Mouse (Mus musculus): ENCODE measurements around the gene Tpp2. TPM values are rescaled to one million over a fixed set of nuclear protein-coding genes. Genes with fewer than 3 reads are reported as not detected.

The Tpp2 gene
- polyA plus RNA-seq, 2 experiments, result 27.3 to 49.6 TPM

DNA sequence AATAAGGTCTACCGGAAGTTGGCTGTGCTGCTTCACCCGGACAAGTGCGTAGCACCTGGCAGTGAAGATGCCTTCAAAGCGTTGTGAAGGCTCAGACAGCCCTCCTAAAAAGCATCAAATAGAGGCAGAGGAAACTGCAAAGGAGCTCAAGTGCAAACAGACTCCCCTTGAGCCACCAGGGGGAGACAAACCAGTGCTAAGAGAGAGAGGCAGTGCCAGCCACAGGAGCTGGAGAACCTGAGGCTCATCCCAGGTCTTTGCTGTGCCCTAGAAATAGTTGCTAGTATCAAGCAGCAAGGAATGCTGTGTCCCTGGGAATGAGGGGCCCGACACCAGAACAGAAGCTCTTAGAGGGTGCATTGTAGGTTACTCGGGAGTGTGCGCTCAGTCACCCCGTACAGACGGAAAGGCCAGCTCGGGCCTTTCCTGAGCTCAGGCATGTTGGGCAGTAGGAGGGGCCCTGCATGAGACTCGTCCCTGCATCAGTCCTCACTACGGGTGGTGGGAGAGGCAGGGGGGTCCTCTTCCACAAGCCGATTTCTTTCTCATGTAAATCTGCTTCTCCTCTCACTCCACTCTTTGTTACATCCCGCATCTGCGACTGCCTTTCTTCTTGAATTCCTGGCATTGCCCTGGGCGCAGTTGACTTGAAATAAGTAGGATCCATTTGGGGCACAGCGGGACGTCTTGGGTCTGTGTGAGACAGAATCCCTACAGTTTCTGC is 34.3 kb upstream of the Tpp2 start:
- TF ChIP-seq POLR2A (IDR thresholded peaks at IDR 0.05; ENCODE audit: borderline replicate concordance, extremely low read depth, insufficient read depth, insufficient read length), result no peak
- ATAC-seq (ENCODE audit: low FRiP score, low read depth), result peak; percentile 63

DNA sequence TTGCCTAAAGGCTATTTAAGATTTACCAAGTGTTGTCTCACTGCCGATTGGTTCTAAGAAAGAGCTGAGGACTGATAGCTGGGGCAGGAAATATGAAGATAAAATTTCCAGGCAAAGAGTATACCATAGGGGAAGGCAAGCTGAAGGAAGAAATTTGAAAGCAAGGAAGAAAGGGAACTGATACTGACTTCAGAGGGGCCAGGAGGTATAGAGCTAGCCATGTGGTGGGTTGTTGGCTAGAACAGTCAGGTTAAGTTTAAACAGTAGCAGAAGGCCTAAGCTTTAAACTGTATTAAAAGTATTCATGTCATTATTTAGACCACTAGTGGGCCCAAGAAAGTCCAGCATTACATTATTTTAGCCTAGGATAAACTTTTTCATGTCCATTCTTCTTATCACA is 31.0 kb upstream of the Tpp2 start:
- DNase-seq (ENCODE audit: low spot score), result no peak
- WGBS, result 70% methylated on average over 1 of the region's 1 CpGs
- ATAC-seq (ENCODE audit: low FRiP score, low read depth), result no peak
- Histone ChIP-seq H3K9me3 (ENCODE audit: control insufficient read depth, low read length) (no peaks in the 10 kb centered on the region), H3K9ac (ENCODE audit: low read depth, low read length, severe bottlenecking) (no peak overlapping the region), H3K4me2 (replicated peaks; ENCODE audit: low read depth, low read length, severe bottlenecking) (no peak overlapping the region), H3K36me3 (ENCODE audit: control insufficient read depth, insufficient read depth, low read length) (no peaks in the 10 kb centered on the region), H3K27me3 (ENCODE audit: control insufficient read depth, insufficient read depth, low read length) (no peaks in the 10 kb centered on the region), H3K4me3 (replicated peaks; ENCODE audit: low read length) (no peak overlapping the region), H3K27ac (replicated peaks; ENCODE audit: low read depth, low read length) (no peak overlapping the region), H3K4me1 (ENCODE audit: control insufficient read depth, insufficient read depth, low read length) (peaks cover 3% of the 10 kb centered on the region; the same call in 1 of the 2 replicates)
- no peak for TF ChIP-seq POLR2A (IDR thresholded peaks at IDR 0.05; ENCODE audit: borderline replicate concordance, extremely low read depth, insufficient read depth, insufficient read length)

More for the DNA sequence above, 34.3 kb upstream of the Tpp2 start:
- Histone ChIP-seq H3K36me3 (ENCODE audit: control insufficient read depth, insufficient read depth, low read length) (no peaks in the 10 kb centered on the region), H3K4me1 (ENCODE audit: control insufficient read depth, insufficient read depth, low read length) (peaks cover 3% of the 10 kb centered on the region; the same call in 1 of the 2 replicates), H3K4me3 (replicated peaks; ENCODE audit: low read length) (peak overlapping the region; percentile 22; the same call in 1 of the 2 replicates), H3K27ac (replicated peaks; ENCODE audit: low read depth, low read length) (no peak overlapping the region), H3K9me3 (ENCODE audit: control insufficient read depth, low read length) (no peaks in the 10 kb centered on the region), H3K4me2 (replicated peaks; ENCODE audit: low read depth, low read length, severe bottlenecking) (peak overlapping the region; percentile 43), H3K9ac (ENCODE audit: low read depth, low read length, severe bottlenecking) (peak overlapping the region; percentile 46), H3K27me3 (ENCODE audit: control insufficient read depth, insufficient read depth, low read length) (no peaks in the 10 kb centered on the region)
- WGBS, result 18% methylated on average over 18 of the region's 18 CpGs
- peak; percentile 80 for DNase-seq (ENCODE audit: low spot score)

DNA sequence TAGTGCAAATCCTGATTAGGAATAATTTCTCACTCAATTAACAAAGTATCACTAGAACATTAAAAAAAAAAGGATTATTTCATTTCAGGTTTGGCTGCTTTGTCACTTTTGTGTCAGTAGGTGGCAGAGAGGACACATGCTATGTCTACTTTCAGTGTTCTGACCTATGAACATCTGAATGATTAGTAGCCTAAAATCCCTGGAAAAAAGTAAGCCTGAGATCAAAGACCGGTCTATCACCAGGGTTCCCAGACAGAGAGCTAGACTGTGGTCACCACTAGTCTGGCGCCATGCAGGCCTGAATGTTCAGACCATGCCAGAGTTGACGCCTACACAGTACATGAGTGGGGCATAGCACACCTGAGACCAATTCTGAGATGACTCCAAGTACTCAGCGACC is 30.6 kb upstream of the Tpp2 start:
- no peak for ATAC-seq (ENCODE audit: low FRiP score, low read depth)
- Histone ChIP-seq H3K4me1 (ENCODE audit: control insufficient read depth, insufficient read depth, low read length) (peaks cover 3% of the 10 kb centered on the region; the same call in 1 of the 2 replicates), H3K4me2 (replicated peaks; ENCODE audit: low read depth, low read length, severe bottlenecking) (no peak overlapping the region), H3K27ac (replicated peaks; ENCODE audit: low read depth, low read length) (no peak overlapping the region), H3K36me3 (ENCODE audit: control insufficient read depth, insufficient read depth, low read length) (no peaks in the 10 kb centered on the region), H3K27me3 (ENCODE audit: control insufficient read depth, insufficient read depth, low read length) (no peaks in the 10 kb centered on the region), H3K9me3 (ENCODE audit: control insufficient read depth, low read length) (no peaks in the 10 kb centered on the region), H3K9ac (ENCODE audit: low read depth, low read length, severe bottlenecking) (no peak overlapping the region), H3K4me3 (replicated peaks; ENCODE audit: low read length) (no peak overlapping the region)
- peak; percentile 46 for DNase-seq (ENCODE audit: low spot score)
- no peak for TF ChIP-seq POLR2A (IDR thresholded peaks at IDR 0.05; ENCODE audit: borderline replicate concordance, extremely low read depth, insufficient read depth, insufficient read length)
- WGBS, result 64% methylated on average over 4 of the region's 4 CpGs

DNA sequence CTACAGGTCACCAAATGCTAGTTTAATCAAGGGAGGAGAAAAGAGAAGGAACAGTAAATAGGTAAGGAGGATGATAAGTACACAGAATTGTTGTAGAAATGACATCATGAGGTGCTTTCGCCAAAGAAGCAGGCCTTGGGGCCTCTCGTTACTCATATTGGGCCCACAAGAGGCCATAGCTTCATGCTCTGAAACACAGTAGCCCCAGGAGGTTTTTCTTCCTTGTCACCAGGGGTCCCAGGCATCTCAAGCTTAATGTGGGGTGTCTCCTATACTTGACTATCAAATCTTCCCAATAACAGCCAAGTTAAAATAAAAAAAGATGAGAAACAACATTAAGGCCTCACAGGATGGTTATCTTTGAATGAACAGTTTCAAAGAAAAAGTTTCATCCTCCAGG is 18.0 kb upstream of the Tpp2 start:
- 74% methylated on average over 2 of the region's 2 CpGs for WGBS
- ATAC-seq (ENCODE audit: low FRiP score, low read depth), result no peak
- H3K27me3 ChIP-seq (ENCODE audit: control insufficient read depth, insufficient read depth, low read length), result no peaks in the 10 kb centered on the region

DNA sequence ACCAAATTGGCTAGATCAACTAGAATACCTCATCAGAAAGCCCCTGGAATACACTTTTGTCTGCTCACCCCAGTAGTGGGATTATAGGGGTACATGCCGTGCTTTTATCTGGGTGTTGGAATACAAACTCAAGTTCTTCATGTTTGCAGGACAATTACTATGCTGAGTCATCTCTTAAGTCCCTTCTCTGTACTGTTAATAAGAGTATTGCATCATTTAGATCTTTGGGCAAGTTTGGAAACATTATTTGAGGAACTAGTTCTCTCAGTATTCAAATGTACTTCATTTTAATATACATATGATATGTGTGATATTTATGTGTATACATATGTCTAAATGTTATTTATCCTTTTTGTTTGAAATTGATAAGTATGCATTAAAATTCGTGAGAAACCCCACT is 16.6 kb upstream of the Tpp2 start:
- no peak overlapping the region for H3K9ac ChIP-seq (ENCODE audit: low read depth, low read length, severe bottlenecking)
- ATAC-seq (ENCODE audit: low FRiP score, low read depth) (no peak), DNase-seq (ENCODE audit: low spot score) (no peak)
- no peak for TF ChIP-seq POLR2A (IDR thresholded peaks at IDR 0.05; ENCODE audit: borderline replicate concordance, extremely low read depth, insufficient read depth, insufficient read length)
- H3K4me1 ChIP-seq (ENCODE audit: control insufficient read depth, insufficient read depth, low read length), result no peaks in the 10 kb centered on the region
- WGBS, result 62% methylated on average over 2 of the region's 2 CpGs
- no peaks in the 10 kb centered on the region for H3K36me3 ChIP-seq (ENCODE audit: control insufficient read depth, insufficient read depth, low read length)
- no peak overlapping the region for H3K27ac ChIP-seq (replicated peaks; ENCODE audit: low read depth, low read length)
- no peaks in the 10 kb centered on the region for H3K27me3 ChIP-seq (ENCODE audit: control insufficient read depth, insufficient read depth, low read length)
- H3K4me3 ChIP-seq (replicated peaks; ENCODE audit: low read length), result no peak overlapping the region
- no peaks in the 10 kb centered on the region for H3K9me3 ChIP-seq (ENCODE audit: control insufficient read depth, low read length)
- H3K4me2 ChIP-seq (replicated peaks; ENCODE audit: low read depth, low read length, severe bottlenecking), result no peak overlapping the region

More for the DNA sequence above, 18.0 kb upstream of the Tpp2 start:
- no peak overlapping the region for H3K4me3 ChIP-seq (replicated peaks; ENCODE audit: low read length)
- no peak overlapping the region for H3K9ac ChIP-seq (ENCODE audit: low read depth, low read length, severe bottlenecking)
- H3K27ac ChIP-seq (replicated peaks; ENCODE audit: low read depth, low read length), result no peak overlapping the region
- no peak for DNase-seq (ENCODE audit: low spot score)
- no peaks in the 10 kb centered on the region for H3K36me3 ChIP-seq (ENCODE audit: control insufficient read depth, insufficient read depth, low read length)
- H3K4me1 ChIP-seq (ENCODE audit: control insufficient read depth, insufficient read depth, low read length), result no peaks in the 10 kb centered on the region
- H3K4me2 ChIP-seq (replicated peaks; ENCODE audit: low read depth, low read length, severe bottlenecking), result no peak overlapping the region
- no peak for TF ChIP-seq POLR2A (IDR thresholded peaks at IDR 0.05; ENCODE audit: borderline replicate concordance, extremely low read depth, insufficient read depth, insufficient read length)
- no peaks in the 10 kb centered on the region for H3K9me3 ChIP-seq (ENCODE audit: control insufficient read depth, low read length)
